Mouse (Mus musculus): Measurements from ENCODE around the gene Atg9b.
"Not testable (repeated sequence)": the region's sequence is repeated elsewhere in the genome, so short reads cannot be mapped to it uniquely, and the experiment has no call there.

The Atg9b gene

DNA sequence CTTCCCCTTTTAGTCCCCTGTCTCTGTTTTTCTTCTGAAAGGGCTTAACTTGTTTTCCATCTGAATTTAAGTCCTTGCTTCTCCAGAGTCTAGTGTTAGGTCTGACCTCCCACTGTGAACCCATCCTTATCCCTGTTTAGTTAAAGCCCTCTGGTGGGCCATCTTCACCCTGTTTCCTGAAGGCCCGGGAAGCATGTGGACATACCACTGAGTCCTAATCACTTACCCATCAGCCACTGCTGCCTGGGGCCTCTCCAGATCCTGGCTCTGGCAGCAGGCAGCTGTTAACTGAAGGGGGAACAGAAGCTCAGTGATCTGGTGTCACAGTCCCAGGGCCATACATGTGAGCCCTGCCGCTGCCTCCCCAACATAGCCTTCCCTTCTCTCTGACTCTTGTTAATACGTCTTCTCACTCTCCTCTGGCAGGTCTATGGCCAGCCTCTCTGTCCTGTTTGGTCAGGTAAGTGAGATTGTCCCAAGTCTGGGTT lies 13.5 kb upstream of the Atg9b start:
- no peak for DNase-seq (ENCODE audit: low read depth, low spot score)

DNA sequence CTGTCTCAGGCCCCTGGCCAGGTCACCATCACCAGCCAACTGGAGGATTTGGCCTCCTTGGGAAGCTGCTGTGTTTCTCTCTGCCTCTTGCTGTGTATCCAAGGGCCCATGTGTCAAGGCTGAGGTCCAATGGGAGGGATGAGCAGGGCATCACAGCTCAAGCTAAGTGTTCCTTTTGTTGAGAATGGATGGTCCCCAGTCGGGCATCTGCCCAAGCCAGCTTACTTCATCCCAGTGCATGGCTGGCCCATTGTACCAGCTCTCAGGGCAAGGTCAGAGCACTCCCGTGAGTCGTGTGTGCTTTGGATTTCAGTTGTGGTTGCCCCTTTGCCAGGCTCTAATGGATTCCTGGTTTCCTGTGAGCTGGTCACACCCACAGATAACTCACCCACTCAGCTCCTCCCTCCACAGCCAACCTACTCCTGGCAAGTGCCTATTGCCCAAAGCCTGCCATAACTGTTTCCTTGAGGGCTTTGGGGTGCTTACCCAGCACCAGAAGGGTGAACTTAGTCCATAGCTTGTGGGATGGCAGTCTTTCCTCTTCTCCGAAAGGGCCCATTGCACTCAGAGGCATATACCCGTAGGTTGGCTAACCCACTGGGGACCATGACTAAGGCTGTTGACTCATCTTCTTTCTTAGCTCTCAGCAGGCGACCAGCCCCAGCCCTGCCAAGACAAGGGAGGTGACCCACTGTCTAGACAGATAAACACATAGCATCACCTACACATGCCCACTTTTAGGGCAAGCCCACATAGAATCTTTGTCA lies 12.8 kb upstream of the Atg9b start:
- DNase-seq (ENCODE audit: low read depth, low spot score), result no peak

DNA sequence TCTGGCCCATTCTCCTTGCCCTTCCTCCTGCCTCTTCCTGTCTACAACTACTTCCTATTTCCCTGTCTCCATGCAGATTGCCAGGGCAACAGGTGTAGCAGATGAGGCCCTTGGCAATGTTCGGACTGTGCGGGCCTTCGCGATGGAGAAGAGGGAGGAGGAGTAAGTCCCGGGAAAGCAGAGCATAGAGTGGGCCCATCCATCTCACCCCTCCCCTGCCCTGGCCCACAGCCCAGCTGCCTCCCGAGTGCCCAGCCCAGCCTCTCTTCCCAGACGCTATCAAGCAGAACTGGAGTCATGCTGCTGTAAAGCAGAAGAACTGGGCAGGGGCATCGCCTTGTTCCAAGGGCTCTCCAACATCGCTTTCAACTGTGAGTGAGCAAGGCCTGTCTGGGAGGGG lies 10.0 kb upstream of the Atg9b start:
- no peak for DNase-seq (ENCODE audit: low read depth, low spot score)

DNA sequence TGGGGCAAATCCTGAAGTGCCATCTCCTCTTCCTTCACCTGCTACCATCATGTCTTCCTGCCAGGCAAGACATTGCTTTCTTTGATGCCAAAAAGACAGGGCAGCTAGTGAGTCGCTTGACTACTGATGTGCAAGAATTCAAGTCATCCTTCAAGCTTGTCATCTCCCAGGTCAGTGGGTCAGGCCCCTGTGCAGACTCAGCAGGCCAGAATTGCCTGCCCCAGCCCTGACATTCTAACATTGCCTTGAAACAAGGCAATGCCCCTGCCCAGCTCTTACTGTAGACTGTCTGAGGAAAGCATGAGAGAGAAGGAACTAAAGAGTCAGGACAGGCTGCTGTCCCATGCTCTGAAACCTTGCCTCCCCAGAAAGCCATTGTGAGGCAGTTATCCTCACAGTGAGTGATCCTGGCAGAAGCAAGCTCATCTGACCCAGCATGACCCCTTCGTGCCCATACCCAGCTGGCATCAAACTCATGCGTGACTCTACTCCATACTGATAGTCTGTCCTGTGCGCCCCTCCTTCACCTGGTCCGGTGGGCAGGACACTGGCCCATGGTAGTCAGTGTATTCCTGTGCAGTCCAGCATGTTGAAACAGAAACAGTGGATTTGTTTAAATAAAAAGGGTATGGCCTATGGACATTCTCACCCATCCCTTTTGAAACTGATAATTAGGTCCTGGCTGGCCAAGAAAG lies 9.1 kb upstream of the Atg9b start:
- no peak for DNase-seq (ENCODE audit: low read depth, low spot score)

DNA sequence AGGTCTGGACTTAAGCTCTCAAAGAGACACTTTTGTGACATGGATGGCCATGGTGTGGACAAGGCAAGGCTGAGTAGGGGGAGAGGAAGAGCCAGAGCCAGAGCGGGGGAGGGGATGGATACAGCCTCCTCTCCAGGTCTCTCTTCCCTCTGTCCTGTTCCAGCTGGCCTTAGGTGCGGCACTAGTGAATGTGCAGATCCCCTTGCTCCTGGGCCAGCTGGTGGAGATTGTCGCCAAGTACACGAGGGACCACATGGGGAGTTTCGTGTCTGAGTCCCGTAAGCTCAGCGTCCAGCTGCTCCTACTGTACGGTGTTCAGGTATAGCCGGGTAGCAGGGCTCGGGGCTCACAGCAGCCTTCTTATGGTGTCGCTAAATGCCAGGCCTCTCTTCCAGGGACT lies 8.4 kb upstream of the Atg9b start:
- DNase-seq (ENCODE audit: low read depth, low spot score), result no peak

DNA sequence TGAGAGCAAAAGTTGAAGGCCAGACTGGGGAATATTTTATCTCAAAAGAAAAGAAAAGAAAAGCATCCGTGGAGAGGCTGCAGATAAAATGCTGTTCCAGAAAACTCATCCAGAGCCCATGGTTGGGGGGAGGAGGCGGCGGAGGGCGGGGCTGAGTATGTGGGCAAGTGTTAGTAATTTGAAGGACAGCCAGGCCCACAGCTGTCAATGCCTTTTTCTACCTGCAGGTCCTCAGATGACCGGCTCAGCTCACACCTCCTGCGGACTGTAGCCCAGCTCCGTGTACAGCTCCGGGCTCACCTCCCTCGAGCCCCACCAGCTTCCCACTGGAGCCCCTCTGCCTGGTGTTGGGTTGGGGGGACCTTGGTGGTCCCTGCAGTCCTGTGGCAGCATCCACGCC lies 7.7 kb upstream of the Atg9b start:
- no peak for DNase-seq (ENCODE audit: low read depth, low spot score)

DNA sequence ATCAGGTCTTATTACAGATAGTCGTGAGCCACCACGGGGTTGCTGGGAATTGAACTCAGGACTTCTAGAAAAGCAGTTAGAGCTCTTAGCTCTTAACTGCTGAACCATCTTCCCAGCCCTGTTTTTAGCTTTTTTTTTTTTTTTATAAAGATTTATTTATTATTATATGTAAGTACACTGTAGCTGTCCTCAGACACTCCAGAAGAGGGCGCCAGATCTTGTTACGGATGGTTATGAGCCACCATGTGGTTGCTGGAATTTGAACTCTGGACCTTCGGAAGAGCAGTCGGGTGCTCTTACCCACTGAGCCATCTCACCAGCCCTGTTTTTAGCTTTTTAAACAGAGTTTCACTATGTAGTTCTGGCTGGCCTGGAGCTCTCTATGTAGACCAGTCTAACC lies 4.3 kb upstream of the Atg9b start:
- DNase-seq (ENCODE audit: low read depth, low spot score), result not testable (repeated sequence)

DNA sequence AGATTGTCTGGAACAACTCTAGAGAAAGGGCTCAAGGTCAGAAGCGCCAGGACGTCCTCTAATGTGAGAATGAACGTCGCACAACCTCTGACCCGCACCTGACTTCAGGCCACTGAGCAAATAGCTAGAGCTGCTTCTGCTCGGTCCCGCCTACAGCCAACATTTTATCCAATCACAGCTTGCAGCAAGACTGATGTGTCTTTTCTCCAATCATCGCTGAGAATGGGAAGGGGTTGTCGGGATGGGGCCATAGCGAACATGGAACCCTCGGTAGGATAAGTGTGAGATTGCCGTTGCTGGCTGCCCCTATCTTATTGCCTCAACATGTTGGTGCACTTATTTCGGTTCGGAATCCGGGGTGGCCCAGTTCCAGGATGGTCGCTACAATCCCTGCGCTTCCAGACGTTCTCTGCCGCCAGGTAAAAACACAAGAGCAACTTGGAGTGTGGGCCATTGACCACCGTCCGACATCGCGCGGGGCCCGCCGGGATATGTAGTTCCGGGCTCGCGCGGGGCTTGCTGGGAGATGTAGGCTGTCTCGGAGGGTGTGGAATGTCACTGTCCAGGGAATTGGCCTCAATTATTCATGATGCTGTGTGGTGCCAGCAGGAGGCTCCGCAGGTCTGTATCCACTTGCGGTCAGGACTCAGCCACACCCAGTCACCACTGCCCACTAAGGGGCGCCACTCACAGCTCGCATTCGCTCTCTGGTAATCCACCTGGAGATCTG lies 2.4 kb upstream of the Atg9b start:
- peak; percentile 97 for DNase-seq (ENCODE audit: low read depth, low spot score)

DNA sequence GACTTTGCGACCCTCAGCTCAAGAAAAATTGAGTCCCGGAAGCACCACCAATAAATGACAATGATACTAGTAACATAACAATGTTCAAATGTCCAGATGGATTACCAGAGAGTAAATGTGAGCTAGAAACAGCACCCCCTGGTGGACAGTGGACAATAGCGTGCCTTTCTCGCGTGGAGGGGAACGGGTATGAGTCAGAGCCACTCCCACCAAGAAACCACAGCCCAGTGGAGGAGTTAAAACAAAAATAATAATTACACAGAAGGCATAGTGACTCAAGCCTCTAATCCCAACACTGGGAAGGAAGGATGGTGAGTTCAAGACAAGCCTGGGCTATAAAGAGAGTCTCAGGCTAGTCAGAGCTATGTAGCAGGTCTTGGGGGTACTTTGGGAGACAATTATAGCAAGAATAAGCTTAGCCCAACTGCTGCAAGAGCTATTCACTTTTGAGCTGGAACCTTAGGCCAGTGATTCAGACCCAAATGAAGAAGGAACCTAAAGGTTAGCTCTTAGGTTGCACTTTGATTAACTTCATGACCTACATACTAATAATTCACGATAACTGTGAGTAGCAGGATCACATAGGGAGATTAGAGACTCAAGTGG lies 1.6 kb upstream of the Atg9b start, which contains the start of gene Abcb8:
Gene Abcb8 (plus strand): TSS at position 272 of the 606 bp plus-strand sequence.
- peak; percentile 73 for DNase-seq (ENCODE audit: low read depth, low spot score)

DNA sequence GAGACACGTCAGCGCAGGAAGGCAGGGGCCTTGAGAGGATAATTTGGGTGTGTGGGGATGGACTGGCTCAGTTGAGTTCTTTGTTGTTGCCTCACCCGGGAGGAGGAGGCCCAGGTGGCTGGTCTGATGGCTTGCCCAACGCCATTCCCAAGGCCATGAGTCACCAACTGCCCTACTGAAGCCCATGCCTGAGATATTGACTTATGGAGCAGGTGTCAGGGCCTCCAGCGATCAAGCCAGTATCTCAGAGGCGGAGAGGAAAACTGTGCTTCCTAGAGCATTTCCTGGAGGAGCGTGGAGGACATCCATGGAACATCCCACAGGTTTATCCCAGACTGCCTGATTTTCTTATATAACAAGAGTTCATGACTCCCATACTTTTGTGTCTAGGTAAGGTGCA lies 781 bp upstream of the Atg9b start:
- DNase-seq (ENCODE audit: low read depth, low spot score), result no peak

DNA sequence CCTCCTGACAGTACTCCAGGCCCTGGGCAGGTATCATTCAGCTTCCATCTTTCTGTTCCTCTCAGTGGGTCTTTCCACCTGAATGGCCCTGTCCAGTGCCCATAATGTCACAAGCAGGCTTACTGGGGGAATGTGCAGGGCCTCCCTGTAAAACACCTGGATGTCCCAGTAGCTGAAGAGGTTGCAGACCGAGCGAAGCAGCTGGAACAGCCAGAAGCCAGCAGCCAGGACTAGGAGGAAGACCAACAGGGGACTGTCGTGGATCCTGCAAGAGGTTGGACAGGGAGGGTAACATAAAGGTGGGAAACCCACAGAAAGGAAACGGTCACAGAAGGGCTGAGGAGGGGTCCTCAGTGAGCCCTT lies 2.3 kb downstream of the Atg9b start:
- DNase-seq (ENCODE audit: low read depth, low spot score), result no peak

DNA sequence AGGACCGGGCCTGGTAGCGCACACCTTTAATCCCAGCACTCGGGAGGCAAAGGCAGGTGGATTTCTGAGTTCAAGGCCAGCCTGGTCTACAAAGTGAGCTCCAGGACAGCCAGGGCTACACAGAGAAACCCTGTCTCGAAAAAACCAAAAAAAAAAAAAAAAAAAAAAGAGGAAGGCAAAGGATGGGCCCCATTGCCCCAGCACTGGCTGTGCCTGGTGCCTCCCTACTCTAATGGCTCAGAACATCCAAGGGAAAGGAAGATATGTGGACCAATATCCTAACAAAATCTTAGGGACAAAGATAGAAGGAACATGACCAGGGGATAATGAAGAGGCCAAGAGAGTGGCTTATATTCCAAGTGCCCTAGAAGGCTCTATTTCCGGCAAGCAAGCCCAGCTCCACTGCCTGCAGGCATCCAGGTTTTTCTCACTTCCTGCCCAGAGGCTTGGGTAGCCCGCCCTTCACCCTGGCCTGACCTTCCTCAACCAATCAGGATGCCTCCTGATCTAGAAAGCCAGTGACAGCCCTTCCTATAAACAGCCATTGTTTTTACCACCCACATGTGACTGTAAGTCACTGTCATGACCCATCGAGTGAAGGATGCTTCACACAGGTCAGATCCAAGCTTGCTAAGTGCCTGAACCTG lies 2.8 kb downstream of the Atg9b start:
- DNase-seq (ENCODE audit: low read depth, low spot score), result no peak

DNA sequence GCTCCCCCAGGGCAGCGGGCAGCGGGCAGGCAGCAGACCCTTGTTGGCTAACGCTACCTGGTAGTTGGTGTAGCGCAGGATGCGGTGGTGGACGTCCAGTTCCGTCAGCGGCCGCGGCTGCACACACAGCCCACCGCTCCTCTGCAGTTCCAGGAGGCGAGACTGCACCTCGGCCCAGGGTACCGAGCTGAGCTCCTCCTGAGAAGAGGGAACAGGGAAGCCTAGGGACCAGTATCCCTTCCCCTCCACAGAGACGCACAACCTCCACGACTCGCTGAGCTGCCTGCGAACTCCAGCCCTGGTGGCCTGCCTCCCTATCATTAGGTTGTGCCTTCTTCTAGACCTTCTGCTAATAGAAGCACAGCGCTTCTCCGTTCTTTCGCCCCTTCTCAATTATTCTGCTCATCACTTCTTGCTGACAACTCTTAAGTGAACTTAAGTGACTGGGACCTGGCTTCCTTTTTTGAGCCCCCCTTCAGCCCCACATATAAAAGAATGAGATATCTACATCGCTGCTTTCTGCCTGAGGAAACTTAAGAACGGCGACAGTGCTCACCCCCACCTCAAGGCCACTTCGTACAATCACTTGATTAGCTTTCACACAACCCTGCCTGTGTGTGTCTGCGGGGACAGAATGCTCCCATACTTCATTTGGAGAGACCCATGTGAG lies 3.6 kb downstream of the Atg9b start:
- DNase-seq (ENCODE audit: low read depth, low spot score), result no peak

DNA sequence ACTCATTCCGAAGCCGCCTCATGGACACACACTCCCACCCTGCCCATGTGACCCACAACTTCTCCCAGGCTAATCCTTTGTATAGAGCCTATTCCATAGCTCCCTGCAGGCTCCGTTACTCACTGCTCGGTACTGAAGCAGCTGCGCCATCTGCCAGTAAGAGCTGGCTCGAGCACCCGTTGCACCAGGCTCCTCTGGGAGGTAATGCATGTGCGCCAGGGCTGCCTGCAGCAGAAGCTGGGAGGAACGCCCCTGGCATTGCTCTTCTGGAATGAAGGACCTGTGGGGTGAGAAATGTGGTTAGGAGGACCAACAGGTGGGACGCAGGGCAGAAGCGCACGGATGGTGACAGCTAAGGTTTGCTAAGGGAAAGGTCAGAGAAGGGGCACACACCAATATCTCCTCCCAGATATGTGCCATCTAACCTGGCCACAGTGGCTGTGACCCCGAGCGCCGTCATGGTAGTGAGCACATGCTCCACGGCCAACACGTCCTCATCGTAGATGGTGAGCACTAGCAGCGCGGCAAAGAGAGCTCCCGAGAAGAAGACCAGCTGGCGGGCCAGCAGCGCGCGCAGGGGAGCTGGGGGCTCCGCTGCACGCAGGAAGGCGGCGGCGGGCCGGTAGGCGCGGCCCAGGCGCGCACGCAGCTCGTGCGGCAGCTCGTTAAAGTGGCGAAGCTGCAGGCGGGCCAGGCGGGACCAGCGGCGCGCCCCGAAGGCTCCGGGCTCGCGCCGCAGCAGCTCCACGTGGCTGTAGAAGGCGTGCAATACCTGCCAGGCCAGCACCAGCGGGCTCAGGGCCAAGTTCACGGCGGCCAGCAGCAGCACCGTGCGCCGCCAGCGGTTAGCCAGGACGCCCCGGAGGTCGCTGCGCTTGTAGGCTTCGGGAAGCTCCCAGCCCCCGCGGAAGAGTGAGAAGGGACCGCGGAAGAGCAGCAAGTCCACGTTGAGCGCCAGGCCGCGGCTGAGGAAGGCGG lies 4.4 kb downstream of the Atg9b start:
- DNase-seq (ENCODE audit: low read depth, low spot score), result no peak

DNA sequence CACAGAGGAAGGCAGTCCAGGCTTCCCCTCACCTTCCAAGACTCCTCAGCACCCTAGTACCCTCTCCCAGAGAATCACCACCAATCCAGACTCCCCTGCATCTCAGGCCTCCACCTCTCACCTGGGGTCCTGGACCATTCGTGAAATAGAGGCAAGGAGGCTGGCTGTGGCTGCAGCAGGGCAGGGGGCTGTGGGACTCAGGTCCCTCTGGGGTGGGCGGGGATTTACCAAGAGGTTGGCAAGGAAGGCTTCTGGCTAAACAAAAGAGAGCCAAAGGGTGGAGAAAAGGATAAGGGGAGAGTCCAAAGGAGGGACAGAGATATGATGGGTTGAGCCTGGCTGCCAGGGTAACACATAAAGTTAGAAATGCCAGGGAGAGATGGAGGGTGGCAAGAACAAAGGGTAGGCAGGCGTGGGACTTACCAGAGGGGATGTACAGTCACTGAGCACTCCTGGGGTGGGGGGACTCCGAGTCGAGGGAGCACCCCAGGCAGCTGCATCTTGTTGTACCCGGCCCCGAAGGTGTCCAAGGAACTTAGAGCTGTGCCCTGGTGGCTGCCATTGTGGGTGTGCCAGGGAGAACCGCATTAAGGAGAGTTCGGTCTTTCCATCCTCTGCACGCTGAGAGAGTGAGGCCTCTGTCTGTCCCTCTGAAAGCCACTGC lies 5.9 kb downstream of the Atg9b start:
- DNase-seq (ENCODE audit: low read depth, low spot score), result no peak

DNA sequence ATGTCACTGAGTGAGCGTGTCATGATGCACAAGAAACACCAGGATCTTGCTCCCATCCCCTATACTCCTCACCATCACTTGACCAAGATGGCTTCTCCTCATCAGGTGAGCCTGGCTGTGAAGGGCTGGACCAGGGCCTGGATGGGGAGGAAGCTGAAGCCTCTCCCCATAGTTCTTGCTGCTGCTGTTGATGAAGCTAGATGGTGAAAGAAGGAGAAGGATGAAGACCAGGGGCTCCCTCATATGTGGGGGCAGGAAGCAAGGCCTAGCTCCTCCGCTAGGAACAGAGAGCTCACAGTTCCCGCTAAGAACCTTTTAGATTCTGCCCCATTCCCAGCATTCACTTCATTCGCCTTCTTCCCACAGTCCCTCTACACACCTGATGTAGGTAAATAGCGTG lies 6.6 kb downstream of the Atg9b start:
- no peak for DNase-seq (ENCODE audit: low read depth, low spot score)

DNA sequence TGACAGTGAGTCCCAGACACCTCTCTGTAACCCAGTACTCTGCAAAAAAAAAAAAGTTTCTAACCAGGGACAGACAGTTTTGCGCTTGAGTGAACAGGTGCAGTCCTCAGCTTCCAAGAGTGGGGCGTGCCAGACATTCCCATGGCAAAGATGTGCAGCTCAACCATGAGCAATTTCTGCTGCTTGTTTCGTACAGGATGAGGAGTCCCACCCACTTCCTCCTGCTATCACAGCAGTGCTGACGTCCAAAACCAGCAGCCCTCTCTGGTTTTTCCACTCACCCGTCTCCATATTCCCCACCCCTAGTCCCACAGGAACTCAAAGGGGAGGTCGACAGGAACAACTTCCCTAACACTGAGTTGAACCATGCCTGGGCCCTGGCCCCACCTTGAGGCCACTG lies 7.5 kb downstream of the Atg9b start:
- DNase-seq (ENCODE audit: low read depth, low spot score), result no peak

DNA sequence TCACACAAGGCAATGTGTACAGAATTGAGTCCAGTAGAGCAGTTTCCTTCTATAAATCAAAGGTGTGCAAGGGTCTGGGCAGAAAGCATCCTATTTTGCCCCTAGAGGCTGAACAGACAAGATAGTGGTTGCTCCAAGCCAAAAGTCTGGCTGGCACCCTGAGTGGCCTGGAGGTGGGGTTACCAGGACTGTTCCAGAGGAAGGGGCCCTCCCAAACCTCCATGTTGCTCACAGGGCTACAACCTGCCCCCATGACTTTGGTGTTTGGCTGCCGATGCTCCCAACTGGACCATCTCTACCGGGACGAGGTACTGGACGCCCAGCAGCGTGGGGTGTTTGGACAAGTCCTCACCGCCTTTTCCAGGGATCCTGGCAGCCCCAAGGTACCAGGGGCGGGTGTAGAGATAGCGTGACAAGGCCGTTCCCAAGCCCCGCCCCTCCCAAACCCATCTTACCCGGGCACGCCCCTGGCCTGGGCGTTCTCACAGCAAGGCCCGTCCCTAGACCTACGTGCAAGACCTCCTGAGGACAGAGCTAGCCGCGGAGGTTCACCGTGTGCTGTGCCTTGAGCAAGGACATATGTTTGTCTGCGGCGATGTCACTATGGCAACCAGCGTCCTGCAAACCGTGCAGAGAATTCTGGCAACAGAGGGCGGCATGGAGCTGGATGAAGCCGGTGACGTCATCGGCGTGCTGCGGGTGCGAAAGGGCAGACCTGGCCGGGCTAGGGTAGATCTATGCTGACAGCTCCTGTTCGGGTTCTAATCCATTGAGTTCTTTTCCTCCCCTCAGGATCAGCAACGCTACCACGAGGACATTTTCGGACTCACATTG lies 8.7 kb downstream of the Atg9b start:
- DNase-seq (ENCODE audit: low read depth, low spot score), result peak; percentile 86

All from retina, adult 2 months (tissue).